Mouse (Mus musculus): ENCODE results near the gene Sytl3. TPM values are rescaled to one million over a fixed set of nuclear protein-coding genes. Genes with fewer than 3 reads are reported as not detected.

The Sytl3 gene
- polyA plus RNA-seq, 1 experiment from 2014 or later, result 0.25 TPM

GRCm38 (mm10) chr17:6738836-6739235, 79.9 kb downstream of the Sytl3 start:
- DNase-seq (ENCODE audit: low spot score), result peak; percentile 62
- H3K27me3 ChIP-seq (ENCODE audit: insufficient read depth, poor library complexity, severe bottlenecking), result no peaks in the 10 kb centered on the region
- WGBS, result 85% methylated on average over 7 of the region's 7 CpGs
- no peak overlapping the region for H3K27ac ChIP-seq
- peaks cover 49% of the 10 kb centered on the region for H3K4me1 ChIP-seq
- peaks cover 51% of the 10 kb centered on the region for H3K36me3 ChIP-seq
- no peaks in the 10 kb centered on the region for H3K9me3 ChIP-seq
- H3K4me3 ChIP-seq, result no peak overlapping the region

DNA sequence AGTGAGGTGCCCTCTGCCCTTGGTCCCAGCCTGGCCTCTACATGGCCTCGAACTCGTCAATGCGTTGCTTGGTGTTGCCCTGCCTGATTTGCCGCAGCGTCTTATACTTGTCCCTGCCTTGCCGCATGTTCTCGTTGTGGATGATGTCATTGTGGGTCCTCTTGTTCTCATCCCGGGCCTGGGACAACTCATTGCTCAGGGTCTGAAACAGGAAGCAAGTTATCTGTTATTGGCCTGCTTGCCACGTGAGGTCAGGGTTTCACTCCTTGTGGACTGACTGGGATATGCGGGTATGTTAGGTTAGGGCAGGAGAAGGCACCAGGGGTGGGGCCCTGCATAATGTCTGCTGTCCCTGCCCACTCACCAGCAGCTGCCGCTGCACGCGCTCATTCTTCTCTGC, 80.4 kb downstream of the Sytl3 start:
- H3K36me3 ChIP-seq, result peaks cover 51% of the 10 kb centered on the region
- H3K27ac ChIP-seq, result no peak overlapping the region
- no peaks in the 10 kb centered on the region for H3K27me3 ChIP-seq (ENCODE audit: insufficient read depth, poor library complexity, severe bottlenecking)
- peaks cover 50% of the 10 kb centered on the region for H3K4me1 ChIP-seq
- DNase-seq (ENCODE audit: low spot score), result peak; percentile 74
- no peak overlapping the region for H3K4me3 ChIP-seq
- WGBS, result 86% methylated on average over 13 of the region's 13 CpGs
- no peaks in the 10 kb centered on the region for H3K9me3 ChIP-seq

DNA sequence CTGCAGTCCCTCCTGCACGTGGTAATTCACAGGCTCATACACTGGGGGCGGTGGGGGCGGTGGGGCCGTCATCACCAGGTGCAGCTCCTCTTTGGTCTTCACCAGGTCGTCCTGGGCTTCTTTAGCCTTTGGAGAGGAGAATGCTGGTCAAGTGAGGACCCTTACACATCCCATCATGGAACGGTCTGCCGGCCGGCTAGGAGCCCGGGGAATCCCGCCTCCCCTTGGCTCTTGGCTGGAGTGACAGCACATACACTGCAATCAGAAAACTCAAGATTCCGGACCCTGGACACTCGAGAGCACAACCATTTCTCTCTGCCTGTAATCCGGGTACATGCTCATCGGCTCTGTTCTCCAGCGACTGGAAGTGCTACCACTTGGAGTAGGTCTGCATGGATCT, 80.9 kb downstream of the Sytl3 start:
- no peaks in the 10 kb centered on the region for H3K9me3 ChIP-seq
- peak overlapping the region; percentile 18; the same call in 1 of the 2 replicates for H3K27ac ChIP-seq
- peaks cover 52% of the 10 kb centered on the region for H3K4me1 ChIP-seq
- no peaks in the 10 kb centered on the region for H3K27me3 ChIP-seq (ENCODE audit: insufficient read depth, poor library complexity, severe bottlenecking)
- H3K36me3 ChIP-seq, result peaks cover 56% of the 10 kb centered on the region
- 87% methylated on average over 15 of the region's 15 CpGs for WGBS
- DNase-seq (ENCODE audit: low spot score), result peak; percentile 69
- H3K4me3 ChIP-seq, result no peak overlapping the region

- peaks cover 64% of the 10 kb centered on the region for H3K36me3 ChIP-seq
- 84% methylated on average over 19 of the region's 19 CpGs for WGBS
- DNase-seq (ENCODE audit: low spot score), result peak; percentile 74
- H3K4me1 ChIP-seq, result peaks cover 51% of the 10 kb centered on the region
- H3K27me3 ChIP-seq (ENCODE audit: insufficient read depth, poor library complexity, severe bottlenecking), result no peaks in the 10 kb centered on the region
- H3K27ac ChIP-seq, result peak overlapping the region; percentile 45; the same call in 1 of the 2 replicates
- H3K9me3 ChIP-seq, result no peaks in the 10 kb centered on the region
- no peak overlapping the region for H3K4me3 ChIP-seq
These were observed 81.7 kb downstream of the Sytl3 start for GRCm38 (mm10) chr17:6740331-6741170.

DNA sequence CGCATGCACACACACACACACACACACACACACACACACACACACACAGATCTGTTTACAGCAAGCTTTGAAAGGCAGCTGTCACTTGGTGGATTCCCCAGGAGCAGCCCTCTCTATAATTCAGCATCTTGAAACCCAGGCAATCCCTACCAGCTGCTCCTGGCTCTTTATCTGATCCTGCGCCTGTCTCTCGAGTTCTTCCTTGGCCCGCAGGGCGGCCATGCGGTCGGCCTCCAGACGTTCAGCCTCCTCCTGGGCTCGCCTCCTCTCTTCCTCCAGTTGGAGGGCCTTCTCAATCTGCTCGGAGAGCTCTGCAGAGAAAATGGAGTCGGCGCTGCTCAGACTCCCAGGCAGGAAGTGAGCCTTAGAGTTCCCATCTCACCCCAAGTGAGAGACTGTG, 82.4 kb downstream of the Sytl3 start:
- H3K4me1 ChIP-seq, result peaks cover 51% of the 10 kb centered on the region
- H3K36me3 ChIP-seq, result peaks cover 68% of the 10 kb centered on the region
- H3K9me3 ChIP-seq, result no peaks in the 10 kb centered on the region
- DNase-seq (ENCODE audit: low spot score), result peak; percentile 63
- no peak overlapping the region for H3K4me3 ChIP-seq
- 79% methylated on average over 12 of the region's 12 CpGs for WGBS
- peak overlapping the region; percentile 45; the same call in 1 of the 2 replicates for H3K27ac ChIP-seq
- no peaks in the 10 kb centered on the region for H3K27me3 ChIP-seq (ENCODE audit: insufficient read depth, poor library complexity, severe bottlenecking)

DNA sequence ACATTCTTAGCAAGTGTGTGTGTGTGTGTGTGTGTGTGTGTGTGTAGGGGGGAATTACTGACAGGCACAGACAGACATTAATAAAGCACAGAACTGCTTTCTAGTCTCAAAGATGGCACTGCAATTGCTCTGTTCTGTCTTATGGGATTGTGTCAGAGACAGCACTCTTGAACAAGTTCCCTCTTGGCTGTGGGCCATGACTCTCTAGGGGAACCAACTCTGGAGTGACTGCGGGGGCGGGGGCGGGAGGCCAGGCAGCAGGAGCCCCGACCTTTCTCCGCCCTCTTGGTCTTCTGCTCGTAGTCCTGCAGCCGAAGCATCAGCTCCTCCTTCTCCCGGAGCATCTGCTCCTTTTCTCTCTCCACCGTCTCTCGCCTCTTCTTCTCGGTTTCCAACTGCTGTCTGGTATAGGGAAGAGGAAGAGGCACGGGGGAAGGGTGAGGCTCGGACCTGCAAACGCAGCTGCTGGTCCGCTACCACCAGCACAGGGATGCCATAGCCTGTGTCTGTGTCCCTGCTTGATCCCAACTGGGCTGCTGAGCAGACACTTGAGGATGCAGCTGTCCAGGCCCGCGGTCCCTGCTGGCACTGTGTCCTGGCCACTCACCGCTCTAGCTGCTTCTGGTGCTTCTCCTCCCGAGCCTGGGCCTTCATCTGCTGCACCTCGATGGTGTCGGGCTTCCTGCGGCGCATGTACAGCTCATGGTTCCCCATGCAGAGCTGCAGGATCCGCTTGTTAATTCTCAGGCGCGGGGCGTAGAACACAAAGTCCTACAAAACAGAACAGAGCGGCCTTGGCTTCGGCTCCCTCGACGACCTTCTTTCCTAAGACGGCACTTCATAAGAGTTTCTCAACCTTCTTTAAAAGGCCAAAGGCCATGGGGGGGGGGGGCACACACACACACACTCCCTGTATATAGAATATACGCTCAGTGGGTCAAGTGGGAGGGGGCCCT, 83.5 kb downstream of the Sytl3 start:
- H3K36me3 ChIP-seq, result peaks cover 76% of the 10 kb centered on the region
- peak; percentile 74 for DNase-seq (ENCODE audit: low spot score)
- H3K4me3 ChIP-seq, result peak overlapping the region; percentile 8
- 60% methylated on average over 31 of the region's 33 CpGs for WGBS
- no peaks in the 10 kb centered on the region for H3K9me3 ChIP-seq
- H3K27ac ChIP-seq, result peak overlapping the region; percentile 65; the same call in 1 of the 2 replicates
- no peaks in the 10 kb centered on the region for H3K27me3 ChIP-seq (ENCODE audit: insufficient read depth, poor library complexity, severe bottlenecking)
- H3K4me1 ChIP-seq, result peaks cover 55% of the 10 kb centered on the region

DNA sequence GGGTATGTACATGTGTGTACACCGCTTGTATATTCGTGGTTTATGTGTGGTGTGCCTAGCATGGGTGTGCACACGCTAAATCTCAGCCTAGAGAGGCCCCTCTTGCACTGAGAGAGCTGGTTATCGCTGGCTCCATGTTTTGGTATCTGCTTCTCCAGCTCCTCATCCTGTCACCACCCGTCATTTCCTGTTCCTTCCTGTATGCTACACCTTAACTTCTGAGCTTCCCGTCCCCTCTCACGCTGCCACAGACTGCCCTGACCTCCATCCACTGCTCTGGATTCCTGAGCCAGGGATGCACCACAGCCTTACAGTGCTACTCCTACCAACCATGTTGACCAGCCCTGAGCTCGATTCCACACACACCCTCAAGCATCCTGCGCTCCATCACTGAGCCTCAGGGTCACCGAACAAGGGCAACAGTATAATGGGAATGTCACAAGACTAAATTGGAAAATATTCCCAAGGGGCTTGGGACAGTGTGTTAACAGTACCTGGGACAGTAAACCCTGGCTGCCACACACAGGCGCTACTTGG, 84.2 kb downstream of the Sytl3 start:
- Histone ChIP-seq H3K27ac (peak overlapping the region; percentile 65; the same call in 1 of the 2 replicates), H3K4me3 (no peak overlapping the region), H3K27me3 (ENCODE audit: insufficient read depth, poor library complexity, severe bottlenecking) (no peaks in the 10 kb centered on the region), H3K4me1 (peaks cover 60% of the 10 kb centered on the region), H3K36me3 (peaks cover 69% of the 10 kb centered on the region), H3K9me3 (no peaks in the 10 kb centered on the region)
- peak; percentile 73 for DNase-seq (ENCODE audit: low spot score)
- WGBS, result 75% methylated on average over 11 of the region's 11 CpGs

DNA sequence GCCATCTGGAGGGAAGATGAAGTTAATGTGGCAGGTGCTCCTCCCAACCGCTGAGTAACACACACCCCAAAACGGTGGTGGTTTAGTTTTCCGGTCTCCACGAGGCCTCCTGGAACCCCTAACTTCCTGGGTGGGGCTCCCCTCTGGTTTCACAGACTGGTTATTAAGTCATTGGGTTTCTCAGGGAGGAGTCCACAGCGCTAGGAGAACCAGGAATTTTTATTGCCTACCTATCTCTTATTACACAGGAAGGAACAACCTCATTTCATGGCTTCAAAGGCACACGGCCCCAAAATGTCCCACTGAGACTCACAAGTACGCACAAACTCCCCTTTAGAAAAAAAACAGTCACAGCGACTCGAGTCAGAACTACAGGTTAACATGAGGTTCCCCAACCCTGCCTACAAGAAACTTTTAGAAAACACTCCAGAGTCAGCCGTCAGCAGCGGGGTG, 84.9 kb downstream of the Sytl3 start:
- Histone ChIP-seq H3K27me3 (ENCODE audit: insufficient read depth, poor library complexity, severe bottlenecking) (no peaks in the 10 kb centered on the region), H3K9me3 (no peaks in the 10 kb centered on the region), H3K27ac (peak overlapping the region; percentile 47), H3K36me3 (peaks cover 65% of the 10 kb centered on the region), H3K4me1 (peaks cover 67% of the 10 kb centered on the region), H3K4me3 (no peak overlapping the region)
- DNase-seq (ENCODE audit: low spot score), result peak; percentile 50
- WGBS, result 78% methylated on average over 11 of the region's 11 CpGs

GRCm38 (mm10) chr17:6744366-6744765, 85.5 kb downstream of the Sytl3 start:
- Histone ChIP-seq H3K27me3 (ENCODE audit: insufficient read depth, poor library complexity, severe bottlenecking) (no peaks in the 10 kb centered on the region), H3K4me3 (no peak overlapping the region), H3K9me3 (no peaks in the 10 kb centered on the region), H3K27ac (peak overlapping the region; percentile 47; the same call in 1 of the 2 replicates), H3K4me1 (peaks cover 73% of the 10 kb centered on the region), H3K36me3 (peaks cover 62% of the 10 kb centered on the region)
- 65% methylated on average over 9 of the region's 9 CpGs for WGBS
- peak; percentile 63 for DNase-seq (ENCODE audit: low spot score)

DNA sequence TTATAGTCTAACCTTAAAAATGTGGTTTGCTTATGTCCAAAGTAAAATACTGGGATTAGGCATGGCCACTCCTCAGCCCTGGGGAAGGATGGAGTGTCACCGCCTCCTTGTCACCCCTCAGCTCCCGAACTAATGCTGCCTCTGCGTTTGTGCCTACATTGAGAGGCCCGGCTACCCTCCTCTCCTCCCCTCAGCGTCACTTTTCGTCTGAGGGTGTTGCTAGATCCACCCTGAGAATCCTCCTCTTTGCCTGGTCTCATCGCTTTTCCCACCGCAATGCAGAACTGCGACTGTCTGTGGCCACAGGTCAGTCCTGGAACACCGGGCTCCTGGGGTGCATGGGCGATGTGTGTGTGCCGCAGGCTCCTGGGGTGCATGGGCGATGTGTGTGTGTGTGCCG, 86.0 kb downstream of the Sytl3 start:
- no peaks in the 10 kb centered on the region for H3K27me3 ChIP-seq (ENCODE audit: insufficient read depth, poor library complexity, severe bottlenecking)
- peaks cover 72% of the 10 kb centered on the region for H3K4me1 ChIP-seq
- H3K36me3 ChIP-seq, result peaks cover 60% of the 10 kb centered on the region
- H3K4me3 ChIP-seq, result no peak overlapping the region
- no peak overlapping the region for H3K27ac ChIP-seq
- no peaks in the 10 kb centered on the region for H3K9me3 ChIP-seq
- DNase-seq (ENCODE audit: low spot score), result peak; percentile 74
- WGBS, result 93% methylated on average over 14 of the region's 14 CpGs

DNA sequence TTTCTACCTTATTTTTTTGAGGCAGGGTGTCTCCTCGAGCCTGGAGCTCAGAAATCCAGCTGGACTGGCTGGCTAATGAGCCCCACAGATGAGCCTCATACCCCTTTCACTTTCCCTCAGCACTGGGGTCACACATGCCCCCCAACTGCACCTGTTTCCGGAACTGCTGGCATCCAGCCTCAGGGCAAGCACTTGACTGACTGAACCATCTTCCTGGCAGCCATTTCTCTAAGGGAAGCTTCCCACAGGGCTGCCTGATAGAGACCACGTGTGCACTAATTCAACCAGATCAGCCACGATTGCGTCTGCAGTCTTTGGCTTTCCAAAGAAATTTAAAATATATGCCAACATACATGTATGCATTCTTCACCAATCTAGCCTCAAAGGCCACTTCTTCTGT, 86.6 kb downstream of the Sytl3 start:
- H3K9me3 ChIP-seq, result no peaks in the 10 kb centered on the region
- H3K4me1 ChIP-seq, result peaks cover 68% of the 10 kb centered on the region
- H3K36me3 ChIP-seq, result peaks cover 57% of the 10 kb centered on the region
- H3K27me3 ChIP-seq (ENCODE audit: insufficient read depth, poor library complexity, severe bottlenecking), result no peaks in the 10 kb centered on the region
- H3K27ac ChIP-seq, result no peak overlapping the region
- DNase-seq (ENCODE audit: low spot score), result peak; percentile 69
- 86% methylated on average over 5 of the region's 5 CpGs for WGBS
- H3K4me3 ChIP-seq, result no peak overlapping the region

DNA sequence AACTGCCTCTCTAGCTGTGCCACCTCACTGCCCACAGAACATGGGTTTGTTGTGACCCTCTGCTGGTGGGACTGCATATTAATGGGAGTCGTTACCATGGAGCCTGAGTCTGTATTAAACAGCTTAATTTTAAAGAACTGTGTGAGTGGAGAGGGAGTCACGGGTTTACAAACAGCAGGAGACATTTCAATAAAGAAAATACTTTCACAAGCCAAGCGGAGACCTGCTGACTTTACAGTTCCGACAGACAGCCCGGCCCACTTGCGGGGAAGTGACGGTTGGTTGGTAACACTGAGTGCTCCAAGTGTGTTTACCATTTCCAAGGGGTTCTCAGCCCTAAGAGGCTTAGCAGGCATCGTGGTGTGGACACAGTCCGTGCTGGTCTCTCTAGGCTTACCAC, 87.1 kb downstream of the Sytl3 start:
- H3K4me3 ChIP-seq, result no peak overlapping the region
- WGBS, result 78% methylated on average over 9 of the region's 9 CpGs
- no peaks in the 10 kb centered on the region for H3K9me3 ChIP-seq
- H3K4me1 ChIP-seq, result peaks cover 68% of the 10 kb centered on the region
- DNase-seq (ENCODE audit: low spot score), result peak; percentile 46
- no peaks in the 10 kb centered on the region for H3K27me3 ChIP-seq (ENCODE audit: insufficient read depth, poor library complexity, severe bottlenecking)
- H3K36me3 ChIP-seq, result peaks cover 57% of the 10 kb centered on the region
- no peak overlapping the region for H3K27ac ChIP-seq

All from heart, embryonic 10.5 days (tissue).